Mouse (Mus musculus): Measurements from ENCODE around the gene Tbcb.

DNA sequence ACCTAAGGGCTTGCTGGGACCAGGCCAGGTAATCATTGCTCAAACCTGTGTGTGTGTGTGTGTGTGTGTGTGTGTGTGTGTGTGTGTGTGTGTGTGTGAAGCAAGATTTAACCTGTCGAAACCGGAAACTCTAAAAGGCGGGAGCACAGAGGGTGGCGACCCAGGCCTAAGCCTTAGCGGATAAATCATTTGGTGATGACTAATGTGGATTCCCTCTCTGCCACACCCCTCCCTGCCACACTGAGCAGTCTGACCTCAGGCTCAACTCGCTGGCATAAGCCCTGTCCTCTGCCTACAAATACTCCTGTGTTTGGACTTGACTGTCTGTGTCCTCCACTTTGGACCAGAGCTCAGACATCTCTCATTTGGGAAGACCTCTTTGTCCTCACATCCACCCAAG is 35.9 kb downstream of the Tbcb start:
- TF ChIP-seq EP300 (IDR thresholded peaks at IDR 0.05) = no peak
- TF ChIP-seq CTCF (IDR thresholded peaks at IDR 0.05) = no peak

All from lung, postnatal 0 days (tissue).